Mouse (Mus musculus) spleen, adult 12 weeks (tissue): ENCODE data around the gene D8Ertd738e.

Source experiments
- DNase-seq: peaks from one replicate; pipeline ENCODE4 v3.0.0; 2022; ENCODE audit warnings: low spot score

Gene D8Ertd738e

GRCm38 (mm10) chr8:84202466-84202865 is 47.1 kb downstream of the D8Ertd738e start:
- DNase-seq, result no peak

- DNase-seq, result no peak
These were observed 47.8 kb downstream of the D8Ertd738e start for GRCm38 (mm10) chr8:84201545-84202245.

DNA sequence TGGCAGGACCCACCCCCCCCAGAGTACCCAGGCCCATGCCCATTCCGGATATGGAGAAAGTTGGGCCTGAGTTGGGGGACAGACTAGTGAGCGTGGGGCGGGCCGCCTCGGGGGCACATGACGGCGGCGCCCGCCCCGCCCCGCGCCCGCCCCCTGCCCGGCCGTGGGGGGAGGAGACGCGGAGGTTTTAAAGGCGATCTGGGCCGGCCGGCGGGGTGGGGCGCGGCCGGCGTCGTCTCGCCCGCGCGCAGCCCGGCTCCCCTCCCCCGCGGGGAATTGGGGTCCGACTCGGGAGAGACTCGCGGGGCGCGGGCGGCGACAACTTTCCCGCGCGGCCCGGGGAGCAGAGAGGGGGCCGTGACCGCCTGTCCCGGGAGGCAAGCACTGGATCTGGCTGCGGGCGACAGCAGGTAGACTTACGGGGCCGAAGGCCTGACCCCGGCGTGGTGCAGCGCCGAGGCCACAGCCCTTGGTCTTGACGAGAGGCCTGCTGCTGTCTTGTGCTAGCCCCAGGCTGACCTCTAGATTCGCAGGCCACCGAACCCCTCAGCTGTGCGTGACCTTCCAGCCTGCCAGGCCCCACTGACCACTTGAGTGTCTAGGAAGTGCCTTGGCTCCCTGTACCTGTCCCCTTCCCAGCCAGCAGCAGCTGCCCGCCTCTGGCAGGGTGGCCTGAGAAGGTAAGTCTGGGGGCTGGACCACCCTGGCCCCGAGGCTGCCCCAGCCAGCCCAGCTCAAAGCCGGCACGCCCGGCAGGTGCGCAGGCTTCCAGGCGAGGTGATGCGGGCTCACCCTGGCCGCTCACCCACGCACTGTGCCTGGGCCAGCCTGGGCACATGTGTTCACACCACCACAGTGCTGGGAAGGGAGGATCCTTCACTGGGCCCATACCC is 48.6 kb downstream of the D8Ertd738e start:
- DNase-seq, result no peak

- no peak for DNase-seq
These were observed 49.4 kb downstream of the D8Ertd738e start for GRCm38 (mm10) chr8:84200126-84200555.

GRCm38 (mm10) chr8:84199348-84200125 is 50.0 kb downstream of the D8Ertd738e start:
- no peak for DNase-seq

DNA sequence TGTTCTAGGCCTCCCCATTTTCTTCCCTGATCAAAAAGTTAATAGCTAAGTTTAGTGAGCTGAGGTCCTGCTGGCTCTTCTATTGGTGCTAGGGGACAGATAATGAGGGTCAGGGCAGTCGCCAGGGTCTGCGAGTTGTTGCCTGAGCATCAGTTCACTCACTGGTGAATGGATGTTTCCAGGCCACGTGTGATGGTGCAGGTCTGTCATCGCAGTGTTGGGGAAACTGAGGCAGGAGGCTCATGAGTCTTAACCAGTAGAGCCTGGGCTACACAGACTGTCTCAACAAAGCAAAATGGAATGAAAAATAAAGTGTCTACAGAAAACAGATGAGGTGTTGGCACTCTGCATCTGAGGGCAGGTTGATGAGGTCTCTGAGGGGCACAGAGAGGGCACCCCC is 50.6 kb downstream of the D8Ertd738e start:
- DNase-seq, result no peak

- peak; percentile 90 for DNase-seq
These were observed 51.4 kb downstream of the D8Ertd738e start for GRCm38 (mm10) chr8:84197922-84198774.

DNA sequence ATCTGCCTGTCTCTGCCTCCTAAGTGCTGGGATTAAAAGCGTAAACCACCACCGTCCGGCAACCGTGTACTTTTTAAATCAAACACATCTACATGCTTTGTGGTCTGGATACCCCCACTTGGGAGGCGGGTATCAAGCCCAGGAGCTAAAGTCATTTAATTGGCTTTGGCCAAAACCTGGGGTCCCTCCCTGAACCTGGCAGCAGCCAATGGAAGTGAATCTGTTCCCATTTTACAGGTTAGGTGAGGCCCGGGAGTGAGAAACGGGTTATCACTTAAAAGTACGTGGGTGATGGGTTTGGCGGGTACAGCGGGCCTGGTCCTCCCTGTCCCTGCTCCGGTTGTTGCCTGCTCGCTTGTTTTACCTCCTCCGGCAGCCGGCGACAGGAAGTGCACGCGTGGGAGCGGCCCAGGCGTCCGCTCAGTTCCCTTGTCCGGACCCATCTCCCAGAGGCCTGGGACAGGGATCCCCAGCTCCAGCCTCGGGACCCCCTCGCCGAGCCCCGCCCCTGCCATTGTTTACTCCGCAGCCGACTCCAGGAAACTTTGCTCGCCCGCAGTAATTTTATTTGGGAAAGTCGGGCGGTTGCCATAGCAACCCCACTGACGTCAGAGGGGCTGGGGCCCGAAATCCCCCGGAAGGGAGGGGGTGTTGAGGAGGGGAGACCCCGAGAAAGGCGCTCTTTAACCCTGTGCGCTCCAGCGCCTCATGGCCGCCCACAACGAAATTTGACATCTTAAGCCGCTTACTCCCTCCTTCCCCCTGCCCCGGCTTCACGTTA is 52.2 kb downstream of the D8Ertd738e start:
- peak; percentile 62 for DNase-seq
